Mouse (Mus musculus) layer of hippocampus, postnatal 10 days (tissue): Measurements from ENCODE around the gene Tsacc. TPM values are rescaled to one million over a fixed set of nuclear protein-coding genes. Genes with fewer than 3 reads are reported as not detected.
"Not testable (repeated sequence)": the region's sequence is repeated elsewhere in the genome, so short reads cannot be mapped to it uniquely, and the experiment has no call there.

ENCODE experiments used
- DNase-seq, 2 experiments: peaks; one replicate each; pipeline ENCODE4 v3.0.0; 2021; ENCODE audit warnings: low spot score in 2 of 2
- total RNA-seq, 2 experiments: library from RNA; stranded (reverse); gene quantifications; 2 replicates each; pipeline ENCODE4 v1.2.3; 2021

Gene Tsacc
- total RNA-seq, 2 experiments from 2014 or later, result 1.8 to 7.0 TPM

- DNase-seq, result not testable (repeated sequence)
Observed at GRCm38 (mm10) chr3:88284815-88285564, 11.8 kb downstream of the Tsacc start.

GRCm38 (mm10) chr3:88281141-88281916 lies 15.5 kb downstream of the Tsacc start:
- not testable (repeated sequence) for DNase-seq

GRCm38 (mm10) chr3:88280035-88280434 lies 16.8 kb downstream of the Tsacc start:
- DNase-seq, result no peak

- peak; percentile 36 to 43 for DNase-seq
Observed at GRCm38 (mm10) chr3:88276529-88277143, 20.2 kb downstream of the Tsacc start.

- DNase-seq, result no peak
Observed at GRCm38 (mm10) chr3:88276121-88276520, 20.7 kb downstream of the Tsacc start.

GRCm38 (mm10) chr3:88274002-88274401 lies 22.8 kb downstream of the Tsacc start:
- no peak for DNase-seq

GRCm38 (mm10) chr3:88271859-88272258 lies 24.9 kb downstream of the Tsacc start:
- no peak for DNase-seq

GRCm38 (mm10) chr3:88271298-88271697 lies 25.5 kb downstream of the Tsacc start:
- DNase-seq, result not testable (repeated sequence)

GRCm38 (mm10) chr3:88268991-88269390 lies 27.8 kb downstream of the Tsacc start:
- DNase-seq, result no peak

GRCm38 (mm10) chr3:88268014-88268413 lies 28.8 kb downstream of the Tsacc start:
- not testable (repeated sequence) for DNase-seq

GRCm38 (mm10) chr3:88262346-88262745 lies 34.5 kb downstream of the Tsacc start:
- no peak for DNase-seq

GRCm38 (mm10) chr3:88256382-88256781 lies 40.4 kb downstream of the Tsacc start:
- DNase-seq, result no peak

- DNase-seq, result no peak
Observed at GRCm38 (mm10) chr3:88255950-88256349, 40.8 kb downstream of the Tsacc start.

- DNase-seq, result peak in 1 of 2 experiments; percentile 34
Observed at GRCm38 (mm10) chr3:88254268-88254926, 42.4 kb downstream of the Tsacc start, which contains the start of gene Rhbg. Gene Rhbg, minus strand, starts transcription at chr3:88254709.

GRCm38 (mm10) chr3:88252739-88253138 lies 44.1 kb downstream of the Tsacc start:
- no peak for DNase-seq

- DNase-seq, result no peak
Observed at GRCm38 (mm10) chr3:88248406-88248805, 48.4 kb downstream of the Tsacc start.

- no peak for DNase-seq
Observed at GRCm38 (mm10) chr3:88247666-88248065, 49.1 kb downstream of the Tsacc start.

GRCm38 (mm10) chr3:88245811-88246210 lies 51.0 kb downstream of the Tsacc start:
- peak; percentile 82 to 85 for DNase-seq

- peak; percentile 77 to 84 for DNase-seq
Observed at GRCm38 (mm10) chr3:88244071-88244470, 52.7 kb downstream of the Tsacc start.

- DNase-seq, result peak; percentile 89 to 91
Observed at GRCm38 (mm10) chr3:88242531-88242930, 54.3 kb downstream of the Tsacc start.
